Mouse (Mus musculus): ENCODE results near the gene Klf6. TPM values are rescaled to one million over a fixed set of nuclear protein-coding genes. Genes with fewer than 3 reads are reported as not detected.

Klf6 gene
- polyA plus RNA-seq, 1 experiment from 2014 or later, result 42.6 TPM

DNA sequence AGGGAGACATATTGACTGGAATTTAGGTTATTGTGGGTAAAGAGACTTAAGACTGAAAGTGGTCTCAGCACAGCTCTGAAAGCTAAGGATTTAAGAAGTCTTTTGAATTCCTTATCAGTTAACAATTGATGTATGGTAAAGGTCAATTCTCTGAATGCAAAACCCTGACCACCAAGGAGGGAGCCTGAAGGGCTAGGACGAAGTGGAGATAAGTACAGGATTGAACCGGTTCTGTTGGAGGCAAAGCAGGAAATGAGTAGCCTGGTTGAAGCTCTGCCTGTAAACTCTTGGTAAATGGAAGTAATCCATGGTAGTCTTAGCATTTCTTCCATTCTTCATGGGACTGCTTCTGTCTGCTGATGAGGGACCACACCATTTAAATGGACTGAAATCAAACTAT is 17.5 kb upstream of the Klf6 start:
- H3K27ac ChIP-seq, result no peak overlapping the region
- H3K36me3 ChIP-seq (replicated peaks), result no peaks in the 10 kb centered on the region
- WGBS, result 35% methylated on average over 2 of the region's 2 CpGs

DNA sequence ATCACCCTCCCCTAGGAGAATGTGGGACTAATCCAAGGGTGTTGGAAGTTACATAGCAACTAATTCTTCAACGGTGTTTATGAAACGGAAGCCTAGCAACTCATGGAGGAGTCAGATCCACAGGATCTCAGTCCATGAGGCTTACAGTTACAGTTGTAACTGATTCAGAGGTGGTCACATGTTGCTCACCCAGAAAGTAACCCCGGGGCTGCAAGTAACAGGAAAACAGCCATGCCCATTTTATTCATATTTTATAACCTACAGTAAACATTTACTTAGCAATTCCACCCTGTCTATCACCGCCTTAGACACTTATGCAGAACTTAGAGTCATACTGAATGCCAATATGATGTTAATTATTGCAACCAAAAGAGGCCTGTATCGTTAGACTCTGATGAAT is 16.9 kb upstream of the Klf6 start:
- no peaks in the 10 kb centered on the region for H3K27me3 ChIP-seq (ENCODE audit: poor library complexity, severe bottlenecking)
- no peaks in the 10 kb centered on the region for H3K4me1 ChIP-seq
- no peak for DNase-seq (ENCODE audit: extremely low spot score, low spot score)
- 93% methylated on average over 5 of the region's 5 CpGs for WGBS
- H3K27ac ChIP-seq, result no peak overlapping the region
- H3K9me3 ChIP-seq, result no peaks in the 10 kb centered on the region
- no peak overlapping the region for H3K4me3 ChIP-seq
- no peaks in the 10 kb centered on the region for H3K36me3 ChIP-seq (replicated peaks)

More for the DNA sequence above, 17.5 kb upstream of the Klf6 start:
- Histone ChIP-seq H3K4me1 (no peaks in the 10 kb centered on the region), H3K4me3 (no peak overlapping the region), H3K9me3 (no peaks in the 10 kb centered on the region), H3K27me3 (ENCODE audit: poor library complexity, severe bottlenecking) (no peaks in the 10 kb centered on the region)
- no peak for DNase-seq (ENCODE audit: extremely low spot score, low spot score)

DNA sequence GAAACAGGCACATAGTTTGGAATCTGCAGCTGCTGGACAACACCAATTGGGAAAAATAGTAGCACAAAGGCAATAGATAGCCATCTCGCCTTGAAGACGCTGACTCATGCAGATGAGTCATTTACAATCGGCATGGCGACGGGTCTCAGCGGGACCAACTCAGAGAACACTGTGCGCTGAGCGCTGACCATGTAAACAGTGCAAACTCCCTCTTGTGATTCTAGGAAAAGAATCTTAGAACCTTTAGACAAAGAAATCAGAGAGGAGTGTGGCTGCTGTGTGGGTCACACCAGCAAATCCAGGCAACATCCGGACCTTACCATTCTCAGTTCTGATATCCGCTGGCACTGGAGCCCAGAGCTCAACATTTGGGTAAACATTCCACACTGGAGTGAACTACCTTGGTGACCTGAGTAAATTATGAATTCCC is 16.1 kb upstream of the Klf6 start:
- DNase-seq (ENCODE audit: extremely low spot score, low spot score), result no peak
- 60% methylated on average over 10 of the region's 10 CpGs for WGBS
- no peaks in the 10 kb centered on the region for H3K9me3 ChIP-seq
- H3K4me3 ChIP-seq, result no peak overlapping the region
- H3K27ac ChIP-seq, result no peak overlapping the region
- H3K4me1 ChIP-seq, result no peaks in the 10 kb centered on the region
- no peaks in the 10 kb centered on the region for H3K36me3 ChIP-seq (replicated peaks)
- H3K27me3 ChIP-seq (ENCODE audit: poor library complexity, severe bottlenecking), result no peaks in the 10 kb centered on the region

- no peaks in the 10 kb centered on the region for H3K9me3 ChIP-seq
- no peak for DNase-seq (ENCODE audit: extremely low spot score, low spot score)
- no peak overlapping the region for H3K4me3 ChIP-seq
- H3K27ac ChIP-seq, result no peak overlapping the region
- 93% methylated on average over 5 of the region's 5 CpGs for WGBS
- no peaks in the 10 kb centered on the region for H3K4me1 ChIP-seq
- H3K27me3 ChIP-seq (ENCODE audit: poor library complexity, severe bottlenecking), result no peaks in the 10 kb centered on the region
- H3K36me3 ChIP-seq (replicated peaks), result no peaks in the 10 kb centered on the region
These were observed 15.7 kb upstream of the Klf6 start for GRCm38 (mm10) chr13:5845605-5846004.

GRCm38 (mm10) chr13:5846860-5847259 is 14.4 kb upstream of the Klf6 start:
- WGBS, result 81% methylated on average over 4 of the region's 4 CpGs
- no peak for DNase-seq (ENCODE audit: extremely low spot score, low spot score)

GRCm38 (mm10) chr13:5847736-5848135 is 13.5 kb upstream of the Klf6 start:
- H3K27me3 ChIP-seq (ENCODE audit: poor library complexity, severe bottlenecking), result no peaks in the 10 kb centered on the region

More at GRCm38 (mm10) chr13:5846860-5847259, 14.4 kb upstream of the Klf6 start:
- H3K4me3 ChIP-seq, result no peak overlapping the region
- no peaks in the 10 kb centered on the region for H3K4me1 ChIP-seq
- no peaks in the 10 kb centered on the region for H3K9me3 ChIP-seq
- H3K27ac ChIP-seq, result no peak overlapping the region
- no peaks in the 10 kb centered on the region for H3K27me3 ChIP-seq (ENCODE audit: poor library complexity, severe bottlenecking)
- no peaks in the 10 kb centered on the region for H3K36me3 ChIP-seq (replicated peaks)

DNA sequence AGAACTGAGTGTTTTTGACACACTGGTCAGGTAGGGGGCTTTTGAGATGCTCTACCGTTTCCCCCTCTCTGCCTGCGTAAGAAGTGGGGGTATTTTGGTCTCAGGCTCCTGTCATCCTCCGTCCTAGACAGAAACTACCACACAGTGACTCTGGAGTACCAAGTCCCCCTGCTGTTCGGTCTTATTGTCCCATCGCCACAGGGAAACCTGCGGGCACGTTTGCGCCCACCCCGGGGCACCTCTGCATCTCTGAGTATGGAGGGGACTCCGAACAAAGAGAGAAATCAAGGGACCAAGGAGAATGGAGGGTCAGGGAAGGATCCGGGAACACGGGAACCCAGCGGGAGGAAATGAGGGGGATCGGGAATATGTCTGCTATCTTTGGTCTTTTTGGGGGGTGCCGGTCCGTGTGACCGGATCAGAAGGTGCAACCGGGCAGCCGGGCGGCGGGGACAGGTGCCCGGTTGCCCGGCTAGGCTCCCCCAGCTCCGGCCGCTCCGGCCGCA is 578 bp upstream of the Klf6 start:
- Histone ChIP-seq H3K27me3 (ENCODE audit: poor library complexity, severe bottlenecking) (peaks cover 12% of the 10 kb centered on the region; the same call in 1 of the 2 replicates), H3K9me3 (no peaks in the 10 kb centered on the region), H3K4me3 (peak overlapping the region; percentile 73), H3K4me1 (peaks cover 26% of the 10 kb centered on the region), H3K27ac (peak overlapping the region; percentile 99), H3K36me3 (replicated peaks) (peaks cover 12% of the 10 kb centered on the region)
- DNase-seq (ENCODE audit: extremely low spot score, low spot score), result no peak
- 0% methylated on average over 27 of the region's 27 CpGs for WGBS

More at GRCm38 (mm10) chr13:5847736-5848135, 13.5 kb upstream of the Klf6 start:
- Histone ChIP-seq H3K4me1 (no peaks in the 10 kb centered on the region), H3K4me3 (no peak overlapping the region), H3K9me3 (no peaks in the 10 kb centered on the region), H3K27ac (no peak overlapping the region), H3K36me3 (replicated peaks) (no peaks in the 10 kb centered on the region)
- WGBS, result 87% methylated on average over 2 of the region's 2 CpGs
- DNase-seq (ENCODE audit: extremely low spot score, low spot score), result no peak

GRCm38 (mm10) chr13:5862003-5862625 is 832 bp downstream of the Klf6 start:
- Histone ChIP-seq H3K36me3 (replicated peaks) (peaks cover 26% of the 10 kb centered on the region), H3K27ac (peak overlapping the region; percentile 99), H3K27me3 (ENCODE audit: poor library complexity, severe bottlenecking) (peaks cover 22% of the 10 kb centered on the region; the same call in 1 of the 2 replicates), H3K9me3 (no peaks in the 10 kb centered on the region), H3K4me1 (peaks cover 26% of the 10 kb centered on the region), H3K4me3 (peak overlapping the region; percentile 73)
- DNase-seq (ENCODE audit: extremely low spot score, low spot score), result no peak
- WGBS, result 0% methylated on average over 20 of the region's 20 CpGs

GRCm38 (mm10) chr13:5862626-5863407 is 1.5 kb downstream of the Klf6 start:
- Histone ChIP-seq H3K4me1 (peaks cover 21% of the 10 kb centered on the region), H3K9me3 (no peaks in the 10 kb centered on the region), H3K27me3 (ENCODE audit: poor library complexity, severe bottlenecking) (peaks cover 22% of the 10 kb centered on the region; the same call in 1 of the 2 replicates), H3K4me3 (peak overlapping the region; percentile 73), H3K36me3 (replicated peaks) (peaks cover 33% of the 10 kb centered on the region), H3K27ac (peak overlapping the region; percentile 99)
- no peak for DNase-seq (ENCODE audit: extremely low spot score, low spot score)
- 8% methylated on average over 16 of the region's 16 CpGs for WGBS

DNA sequence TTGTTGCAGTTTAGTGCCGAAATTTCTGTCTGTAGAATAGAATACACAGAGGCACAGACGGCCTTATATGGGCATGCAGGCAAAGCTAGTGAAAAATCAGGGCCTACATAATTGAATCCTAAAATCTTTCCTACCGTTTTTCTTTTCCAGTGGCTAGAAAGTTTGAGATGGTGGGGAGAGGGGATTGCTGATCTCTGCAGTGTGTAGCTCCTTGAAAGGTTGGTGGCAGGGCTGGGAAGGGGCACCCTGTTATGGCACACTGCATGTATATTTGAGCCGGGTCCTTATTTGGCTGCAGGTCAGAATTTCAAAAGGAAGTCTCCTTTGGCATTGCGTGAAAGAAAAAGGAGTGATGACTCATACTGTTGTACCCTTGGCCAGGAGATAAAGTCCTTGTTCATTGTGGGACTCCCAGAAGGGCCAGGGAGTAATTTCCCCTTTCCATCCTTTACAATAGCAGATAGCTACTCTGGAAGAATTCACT is 2.2 kb downstream of the Klf6 start:
- Histone ChIP-seq H3K27ac (peak overlapping the region; percentile 99), H3K36me3 (replicated peaks) (peaks cover 37% of the 10 kb centered on the region), H3K4me1 (peaks cover 21% of the 10 kb centered on the region), H3K27me3 (ENCODE audit: poor library complexity, severe bottlenecking) (peaks cover 22% of the 10 kb centered on the region; the same call in 1 of the 2 replicates), H3K9me3 (no peaks in the 10 kb centered on the region), H3K4me3 (peak overlapping the region; percentile 73)
- WGBS, result 22% methylated on average over 5 of the region's 5 CpGs
- DNase-seq (ENCODE audit: extremely low spot score, low spot score), result no peak

- Histone ChIP-seq H3K27me3 (ENCODE audit: poor library complexity, severe bottlenecking) (peaks cover 22% of the 10 kb centered on the region; the same call in 1 of the 2 replicates), H3K9me3 (no peaks in the 10 kb centered on the region), H3K4me3 (peak overlapping the region; percentile 35), H3K4me1 (peaks cover 25% of the 10 kb centered on the region), H3K36me3 (replicated peaks) (peaks cover 40% of the 10 kb centered on the region), H3K27ac (no peak overlapping the region)
- no peak for DNase-seq (ENCODE audit: extremely low spot score, low spot score)
- 77% methylated on average over 10 of the region's 10 CpGs for WGBS
These were observed 3.2 kb downstream of the Klf6 start for GRCm38 (mm10) chr13:5864265-5865097.

GRCm38 (mm10) chr13:5865098-5865415 is 3.8 kb downstream of the Klf6 start:
- H3K4me1 ChIP-seq, result peaks cover 31% of the 10 kb centered on the region
- H3K36me3 ChIP-seq (replicated peaks), result peaks cover 40% of the 10 kb centered on the region
- no peak for DNase-seq (ENCODE audit: extremely low spot score, low spot score)
- H3K27ac ChIP-seq, result no peak overlapping the region
- no peak overlapping the region for H3K4me3 ChIP-seq
- H3K9me3 ChIP-seq, result no peaks in the 10 kb centered on the region
- WGBS, result 94% methylated on average over 9 of the region's 9 CpGs
- H3K27me3 ChIP-seq (ENCODE audit: poor library complexity, severe bottlenecking), result peaks cover 22% of the 10 kb centered on the region; the same call in 1 of the 2 replicates

Data from forebrain, embryonic 10.5 days (tissue).